Mouse (Mus musculus) spleen, adult 2 months (tissue): ENCODE measurements around the gene Tmem266.
A peak's percentile ranks its signal among the peaks of the same experiment; 100 is the strongest.

Source experiments
- CTCF ChIP-seq: fragments of 200-500 bp; IDR thresholded peaks from 2 replicates; pipeline ENCODE4 v1.5.1; 2011; ENCODE audit warnings: mild to moderate bottlenecking, inconsistent platforms; ENCODE audit not compliant: insufficient read depth, insufficient read length, insufficient replicate concordance; ENCODE audit errors: extremely low read depth
- POLR2A ChIP-seq: fragments of 200-500 bp; IDR thresholded peaks from 2 replicates; pipeline ENCODE4 v1.6.1; 2011; ENCODE audit warnings: low read depth, low read length, inconsistent platforms

GRCm38 (mm10) chr9:55391909-55392658, 65.4 kb downstream of the Tmem266 start:
- no peak for TF ChIP-seq POLR2A
- TF ChIP-seq CTCF, result peak; percentile 72; the same call in 1 of the 2 replicates
